Mouse (Mus musculus): ENCODE data around the gene Cactin. TPM values are rescaled to one million over a fixed set of nuclear protein-coding genes. Genes with fewer than 3 reads are reported as not detected.
A peak's percentile ranks its signal among the peaks of the same experiment; 100 is the strongest.

Cactin gene
- polyA plus RNA-seq, 1 experiment: 18.2 TPM

DNA sequence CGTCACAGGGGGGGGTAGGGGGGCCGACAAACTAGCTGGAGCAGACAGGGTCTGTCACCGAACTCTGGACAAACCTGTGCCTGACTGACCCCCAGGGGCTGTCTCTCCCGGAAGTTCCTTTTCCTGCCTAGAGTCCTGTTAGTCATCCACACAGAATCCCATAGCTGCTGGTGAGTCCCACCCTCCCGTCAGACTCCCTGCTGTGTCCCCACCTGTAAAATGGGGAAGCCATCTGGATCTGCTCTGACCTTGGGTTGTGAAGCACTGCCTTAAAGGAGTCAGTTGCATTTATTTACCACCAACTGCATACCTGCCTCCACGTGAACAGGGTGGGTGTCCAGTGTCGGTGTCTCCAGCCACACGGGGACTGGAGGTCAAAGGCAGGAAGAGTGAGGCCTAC, 26.5 kb upstream of the Cactin start:
- no peaks in the 10 kb centered on the region for H3K36me3 ChIP-seq (ENCODE audit: control insufficient read depth, insufficient read depth, low read length, poor library complexity, severe bottlenecking)
- H3K27ac ChIP-seq (ENCODE audit: insufficient read depth, low read length): no peak overlapping the region

GRCm38 (mm10) chr10:81295185-81295584, 25.7 kb upstream of the Cactin start:
- H3K27me3 ChIP-seq (ENCODE audit: control insufficient read depth, insufficient read depth, low read length, poor library complexity, severe bottlenecking): no peaks in the 10 kb centered on the region
- H3K4me3 ChIP-seq (ENCODE audit: low read depth, low read length): no peak overlapping the region
- H3K9me3 ChIP-seq (replicated peaks; ENCODE audit: control insufficient read depth, insufficient read depth, low read length, poor library complexity, severe bottlenecking): no peaks in the 10 kb centered on the region
- H3K27ac ChIP-seq (ENCODE audit: insufficient read depth, low read length): no peak overlapping the region
- TF ChIP-seq POLR2A (IDR thresholded peaks at IDR 0.05; ENCODE audit: insufficient read depth, low read length) (no peak), EP300 (IDR thresholded peaks at IDR 0.05; ENCODE audit: insufficient read depth, low read depth, low read length) (no peak), CTCF (IDR thresholded peaks at IDR 0.05; ENCODE audit: low read depth, low read length) (no peak)
- no peak overlapping the region for H3K9ac ChIP-seq (ENCODE audit: low read depth, poor library complexity, severe bottlenecking)
- peaks cover 4% of the 10 kb centered on the region for H3K4me1 ChIP-seq (ENCODE audit: control insufficient read depth, insufficient read depth, low read length)
- H3K36me3 ChIP-seq (ENCODE audit: control insufficient read depth, insufficient read depth, low read length, poor library complexity, severe bottlenecking): no peaks in the 10 kb centered on the region

More for the DNA sequence above, 26.5 kb upstream of the Cactin start:
- no peaks in the 10 kb centered on the region for H3K9me3 ChIP-seq (replicated peaks; ENCODE audit: control insufficient read depth, insufficient read depth, low read length, poor library complexity, severe bottlenecking)
- no peak overlapping the region for H3K9ac ChIP-seq (ENCODE audit: low read depth, poor library complexity, severe bottlenecking)
- H3K4me3 ChIP-seq (ENCODE audit: low read depth, low read length): 0 out of 2 replicates have a peak overlapping the region, but pooled peaks have one; percentile 8
- H3K27me3 ChIP-seq (ENCODE audit: control insufficient read depth, insufficient read depth, low read length, poor library complexity, severe bottlenecking): no peaks in the 10 kb centered on the region
- no peak for TF ChIP-seq EP300 (IDR thresholded peaks at IDR 0.05; ENCODE audit: insufficient read depth, low read depth, low read length)
- TF ChIP-seq CTCF (IDR thresholded peaks at IDR 0.05; ENCODE audit: low read depth, low read length): no peak
- TF ChIP-seq POLR2A (IDR thresholded peaks at IDR 0.05; ENCODE audit: insufficient read depth, low read length): no peak
- H3K4me1 ChIP-seq (ENCODE audit: control insufficient read depth, insufficient read depth, low read length): peaks cover 4% of the 10 kb centered on the region

DNA sequence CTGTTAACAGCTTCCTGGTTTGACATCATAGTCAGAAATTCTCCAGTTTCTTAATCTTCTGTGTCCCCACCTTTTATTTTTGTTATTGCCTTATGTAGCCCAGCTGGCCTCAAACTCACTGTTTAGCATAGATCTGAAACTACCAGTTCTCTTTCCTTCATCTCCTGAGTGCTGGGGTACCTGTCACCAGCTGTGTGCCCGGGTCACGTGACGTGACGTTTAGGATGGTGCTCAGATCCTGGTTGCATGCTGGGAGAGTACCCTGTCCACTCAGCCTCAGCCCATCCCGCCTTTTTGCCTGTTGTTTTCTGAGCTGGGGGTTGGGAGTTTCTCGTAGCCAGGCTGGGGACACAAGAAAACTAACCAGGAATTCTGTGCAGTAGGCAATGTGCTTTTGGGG, 23.7 kb upstream of the Cactin start:
- no peak overlapping the region for H3K4me3 ChIP-seq (ENCODE audit: low read depth, low read length)
- TF ChIP-seq POLR2A (IDR thresholded peaks at IDR 0.05; ENCODE audit: insufficient read depth, low read length) (no peak), EP300 (IDR thresholded peaks at IDR 0.05; ENCODE audit: insufficient read depth, low read depth, low read length) (no peak), CTCF (IDR thresholded peaks at IDR 0.05; ENCODE audit: low read depth, low read length) (no peak)
- H3K9me3 ChIP-seq (replicated peaks; ENCODE audit: control insufficient read depth, insufficient read depth, low read length, poor library complexity, severe bottlenecking): no peaks in the 10 kb centered on the region
- no peak overlapping the region for H3K27ac ChIP-seq (ENCODE audit: insufficient read depth, low read length)
- H3K4me1 ChIP-seq (ENCODE audit: control insufficient read depth, insufficient read depth, low read length): peaks cover 4% of the 10 kb centered on the region
- no peak overlapping the region for H3K9ac ChIP-seq (ENCODE audit: low read depth, poor library complexity, severe bottlenecking)
- no peaks in the 10 kb centered on the region for H3K36me3 ChIP-seq (ENCODE audit: control insufficient read depth, insufficient read depth, low read length, poor library complexity, severe bottlenecking)
- no peaks in the 10 kb centered on the region for H3K27me3 ChIP-seq (ENCODE audit: control insufficient read depth, insufficient read depth, low read length, poor library complexity, severe bottlenecking)

GRCm38 (mm10) chr10:81297845-81298244, 23.1 kb upstream of the Cactin start:
- H3K27me3 ChIP-seq (ENCODE audit: control insufficient read depth, insufficient read depth, low read length, poor library complexity, severe bottlenecking): no peaks in the 10 kb centered on the region
- H3K36me3 ChIP-seq (ENCODE audit: control insufficient read depth, insufficient read depth, low read length, poor library complexity, severe bottlenecking): no peaks in the 10 kb centered on the region
- H3K4me3 ChIP-seq (ENCODE audit: low read depth, low read length): no peak overlapping the region
- no peak for TF ChIP-seq EP300 (IDR thresholded peaks at IDR 0.05; ENCODE audit: insufficient read depth, low read depth, low read length)
- no peak for TF ChIP-seq CTCF (IDR thresholded peaks at IDR 0.05; ENCODE audit: low read depth, low read length)
- no peak for TF ChIP-seq POLR2A (IDR thresholded peaks at IDR 0.05; ENCODE audit: insufficient read depth, low read length)
- H3K9ac ChIP-seq (ENCODE audit: low read depth, poor library complexity, severe bottlenecking): no peak overlapping the region
- H3K4me1 ChIP-seq (ENCODE audit: control insufficient read depth, insufficient read depth, low read length): peaks cover 4% of the 10 kb centered on the region
- no peaks in the 10 kb centered on the region for H3K9me3 ChIP-seq (replicated peaks; ENCODE audit: control insufficient read depth, insufficient read depth, low read length, poor library complexity, severe bottlenecking)
- no peak overlapping the region for H3K27ac ChIP-seq (ENCODE audit: insufficient read depth, low read length)

DNA sequence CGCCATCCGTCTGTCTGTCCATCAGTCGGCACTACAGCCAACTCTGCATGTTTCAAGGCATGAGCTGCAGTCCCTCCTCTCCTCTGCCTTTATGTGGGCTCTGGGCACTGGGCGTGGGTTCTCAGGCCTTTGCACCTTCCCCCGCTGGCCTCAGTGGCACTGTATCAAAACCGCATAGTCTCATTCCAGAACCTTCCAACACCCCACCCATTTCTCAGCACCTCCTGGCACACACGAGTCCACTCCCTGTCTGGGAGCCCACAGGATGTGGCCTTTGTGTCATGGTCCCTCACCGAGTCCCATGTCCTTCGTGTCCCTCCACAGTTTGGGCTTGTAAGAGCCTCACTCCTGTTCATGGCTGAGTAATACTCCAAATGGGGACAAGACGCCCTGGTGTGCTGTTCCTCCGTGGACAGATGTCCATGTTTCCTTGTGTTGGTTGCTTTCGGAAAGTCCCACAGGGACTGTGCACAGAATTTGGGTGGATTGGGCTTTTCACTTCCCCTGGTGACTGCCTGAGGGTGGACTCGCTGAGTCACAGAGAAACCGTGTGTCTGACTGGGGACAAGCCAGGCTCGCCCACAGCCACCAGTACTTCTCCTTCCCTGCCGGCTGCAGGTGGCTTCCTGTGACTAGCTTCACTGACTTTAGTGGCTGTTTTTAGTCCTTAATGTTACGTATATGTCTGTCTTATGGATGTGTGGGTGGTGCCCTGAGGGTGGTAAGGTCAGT, 22.4 kb upstream of the Cactin start:
- Histone ChIP-seq H3K4me3 (ENCODE audit: low read depth, low read length) (no peak overlapping the region), H3K36me3 (ENCODE audit: control insufficient read depth, insufficient read depth, low read length, poor library complexity, severe bottlenecking) (no peaks in the 10 kb centered on the region), H3K9me3 (replicated peaks; ENCODE audit: control insufficient read depth, insufficient read depth, low read length, poor library complexity, severe bottlenecking) (no peaks in the 10 kb centered on the region), H3K27me3 (ENCODE audit: control insufficient read depth, insufficient read depth, low read length, poor library complexity, severe bottlenecking) (no peaks in the 10 kb centered on the region), H3K9ac (ENCODE audit: low read depth, poor library complexity, severe bottlenecking) (no peak overlapping the region), H3K4me1 (ENCODE audit: control insufficient read depth, insufficient read depth, low read length) (peaks cover 4% of the 10 kb centered on the region), H3K27ac (ENCODE audit: insufficient read depth, low read length) (no peak overlapping the region)
- TF ChIP-seq CTCF (IDR thresholded peaks at IDR 0.05; ENCODE audit: low read depth, low read length) (no peak), POLR2A (IDR thresholded peaks at IDR 0.05; ENCODE audit: insufficient read depth, low read length) (no peak), EP300 (IDR thresholded peaks at IDR 0.05; ENCODE audit: insufficient read depth, low read depth, low read length) (no peak)

GRCm38 (mm10) chr10:81299585-81300351, 21.1 kb upstream of the Cactin start:
- H3K27me3 ChIP-seq (ENCODE audit: control insufficient read depth, insufficient read depth, low read length, poor library complexity, severe bottlenecking): no peaks in the 10 kb centered on the region
- TF ChIP-seq EP300 (IDR thresholded peaks at IDR 0.05; ENCODE audit: insufficient read depth, low read depth, low read length) (no peak), CTCF (IDR thresholded peaks at IDR 0.05; ENCODE audit: low read depth, low read length) (no peak)
- no peaks in the 10 kb centered on the region for H3K9me3 ChIP-seq (replicated peaks; ENCODE audit: control insufficient read depth, insufficient read depth, low read length, poor library complexity, severe bottlenecking)
- no peak overlapping the region for H3K27ac ChIP-seq (ENCODE audit: insufficient read depth, low read length)
- no peak overlapping the region for H3K4me3 ChIP-seq (ENCODE audit: low read depth, low read length)
- no peaks in the 10 kb centered on the region for H3K36me3 ChIP-seq (ENCODE audit: control insufficient read depth, insufficient read depth, low read length, poor library complexity, severe bottlenecking)
- no peak overlapping the region for H3K9ac ChIP-seq (ENCODE audit: low read depth, poor library complexity, severe bottlenecking)
- H3K4me1 ChIP-seq (ENCODE audit: control insufficient read depth, insufficient read depth, low read length): peaks cover 2% of the 10 kb centered on the region

Data from ES-Bruce4 (cell line).